Mouse (Mus musculus): ENCODE results near the gene 1110051M20Rik. TPM values are rescaled to one million over a fixed set of nuclear protein-coding genes. Genes with fewer than 3 reads are reported as not detected.

Gene 1110051M20Rik
- polyA plus RNA-seq, 1 experiment from 2014 or later = 42.3 TPM

GRCm38 (mm10) chr2:91412361-91412760, 32.1 kb downstream of the 1110051M20Rik start:
- Histone ChIP-seq H3K4me3 (replicated peaks; ENCODE audit: low read length) (no peak overlapping the region), H3K36me3 (ENCODE audit: control insufficient read depth, insufficient read depth, low read length) (no peaks in the 10 kb centered on the region), H3K9me3 (replicated peaks; ENCODE audit: control insufficient read depth, low read length) (no peaks in the 10 kb centered on the region), H3K9ac (ENCODE audit: low read length) (no peak overlapping the region), H3K4me1 (ENCODE audit: control insufficient read depth, insufficient read depth, low read length) (no peaks in the 10 kb centered on the region), H3K4me2 (ENCODE audit: low read depth, low read length) (no peak overlapping the region), H3K27me3 (ENCODE audit: control insufficient read depth, insufficient read depth, low read length) (no peaks in the 10 kb centered on the region), H3K27ac (ENCODE audit: low read length) (no peak overlapping the region)
- 67% methylated on average over 5 of the region's 5 CpGs for WGBS
- ATAC-seq (ENCODE audit: insufficient read depth, low FRiP score) = no peak

DNA sequence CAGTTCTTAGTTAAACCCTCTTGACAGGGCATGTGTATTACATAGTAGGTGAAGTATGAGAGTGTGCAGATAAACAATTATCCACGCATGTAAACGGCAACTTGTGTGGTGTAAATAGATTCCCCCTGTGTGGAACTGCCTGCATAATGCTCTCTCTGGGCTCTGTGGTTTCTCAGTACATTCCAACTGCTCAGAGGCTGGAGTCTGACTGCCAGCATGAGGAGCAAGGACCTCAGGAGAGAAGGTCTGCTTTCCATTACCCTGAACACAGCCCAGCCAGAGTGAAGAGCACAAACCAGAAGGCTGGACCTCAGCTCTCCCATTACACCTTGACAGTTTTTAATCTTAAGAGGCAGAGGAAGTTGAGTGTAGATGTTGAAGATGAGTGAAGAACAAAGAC, 33.0 kb downstream of the 1110051M20Rik start:
- no peaks in the 10 kb centered on the region for H3K27me3 ChIP-seq (ENCODE audit: control insufficient read depth, insufficient read depth, low read length)
- ATAC-seq (ENCODE audit: insufficient read depth, low FRiP score) = no peak
- no peaks in the 10 kb centered on the region for H3K36me3 ChIP-seq (ENCODE audit: control insufficient read depth, insufficient read depth, low read length)
- no peak overlapping the region for H3K4me2 ChIP-seq (ENCODE audit: low read depth, low read length)
- WGBS = 70% methylated on average over 2 of the region's 2 CpGs
- no peaks in the 10 kb centered on the region for H3K4me1 ChIP-seq (ENCODE audit: control insufficient read depth, insufficient read depth, low read length)
- H3K4me3 ChIP-seq (replicated peaks; ENCODE audit: low read length) = no peak overlapping the region
- H3K9me3 ChIP-seq (replicated peaks; ENCODE audit: control insufficient read depth, low read length) = no peaks in the 10 kb centered on the region
- H3K9ac ChIP-seq (ENCODE audit: low read length) = no peak overlapping the region
- no peak overlapping the region for H3K27ac ChIP-seq (ENCODE audit: low read length)

- H3K9ac ChIP-seq (ENCODE audit: low read length) = no peak overlapping the region
- no peak for ATAC-seq (ENCODE audit: insufficient read depth, low FRiP score)
- no peaks in the 10 kb centered on the region for H3K9me3 ChIP-seq (replicated peaks; ENCODE audit: control insufficient read depth, low read length)
- no peaks in the 10 kb centered on the region for H3K4me1 ChIP-seq (ENCODE audit: control insufficient read depth, insufficient read depth, low read length)
- H3K27me3 ChIP-seq (ENCODE audit: control insufficient read depth, insufficient read depth, low read length) = no peaks in the 10 kb centered on the region
- 73% methylated on average over 2 of the region's 2 CpGs for WGBS
- no peak overlapping the region for H3K4me2 ChIP-seq (ENCODE audit: low read depth, low read length)
- no peak overlapping the region for H3K4me3 ChIP-seq (replicated peaks; ENCODE audit: low read length)
- no peak overlapping the region for H3K27ac ChIP-seq (ENCODE audit: low read length)
- no peaks in the 10 kb centered on the region for H3K36me3 ChIP-seq (ENCODE audit: control insufficient read depth, insufficient read depth, low read length)
These were observed 36.5 kb downstream of the 1110051M20Rik start for GRCm38 (mm10) chr2:91408031-91408430.

- no peak overlapping the region for H3K27ac ChIP-seq (ENCODE audit: low read length)
- H3K9me3 ChIP-seq (replicated peaks; ENCODE audit: control insufficient read depth, low read length) = no peaks in the 10 kb centered on the region
- H3K9ac ChIP-seq (ENCODE audit: low read length) = no peak overlapping the region
- 79% methylated on average over 4 of the region's 4 CpGs for WGBS
- no peak overlapping the region for H3K4me3 ChIP-seq (replicated peaks; ENCODE audit: low read length)
- H3K4me1 ChIP-seq (ENCODE audit: control insufficient read depth, insufficient read depth, low read length) = no peaks in the 10 kb centered on the region
- no peak for ATAC-seq (ENCODE audit: insufficient read depth, low FRiP score)
- no peak overlapping the region for H3K4me2 ChIP-seq (ENCODE audit: low read depth, low read length)
- no peaks in the 10 kb centered on the region for H3K36me3 ChIP-seq (ENCODE audit: control insufficient read depth, insufficient read depth, low read length)
- H3K27me3 ChIP-seq (ENCODE audit: control insufficient read depth, insufficient read depth, low read length) = no peaks in the 10 kb centered on the region
These were observed 39.4 kb downstream of the 1110051M20Rik start for GRCm38 (mm10) chr2:91405071-91405470.

GRCm38 (mm10) chr2:91399727-91400126, 44.8 kb downstream of the 1110051M20Rik start:
- Histone ChIP-seq H3K4me3 (replicated peaks; ENCODE audit: low read length) (no peak overlapping the region), H3K27ac (ENCODE audit: low read length) (no peak overlapping the region), H3K4me1 (ENCODE audit: control insufficient read depth, insufficient read depth, low read length) (no peaks in the 10 kb centered on the region), H3K9ac (ENCODE audit: low read length) (no peak overlapping the region), H3K4me2 (ENCODE audit: low read depth, low read length) (no peak overlapping the region), H3K9me3 (replicated peaks; ENCODE audit: control insufficient read depth, low read length) (no peaks in the 10 kb centered on the region), H3K36me3 (ENCODE audit: control insufficient read depth, insufficient read depth, low read length) (no peaks in the 10 kb centered on the region), H3K27me3 (ENCODE audit: control insufficient read depth, insufficient read depth, low read length) (no peaks in the 10 kb centered on the region)
- WGBS = 62% methylated on average over 2 of the region's 2 CpGs
- ATAC-seq (ENCODE audit: insufficient read depth, low FRiP score) = no peak

GRCm38 (mm10) chr2:91399168-91399567, 45.3 kb downstream of the 1110051M20Rik start:
- Histone ChIP-seq H3K9me3 (replicated peaks; ENCODE audit: control insufficient read depth, low read length) (no peaks in the 10 kb centered on the region), H3K4me2 (ENCODE audit: low read depth, low read length) (no peak overlapping the region), H3K9ac (ENCODE audit: low read length) (no peak overlapping the region), H3K36me3 (ENCODE audit: control insufficient read depth, insufficient read depth, low read length) (no peaks in the 10 kb centered on the region), H3K27me3 (ENCODE audit: control insufficient read depth, insufficient read depth, low read length) (no peaks in the 10 kb centered on the region), H3K27ac (ENCODE audit: low read length) (no peak overlapping the region), H3K4me3 (replicated peaks; ENCODE audit: low read length) (no peak overlapping the region), H3K4me1 (ENCODE audit: control insufficient read depth, insufficient read depth, low read length) (no peaks in the 10 kb centered on the region)
- 53% methylated on average over 3 of the region's 3 CpGs for WGBS
- ATAC-seq (ENCODE audit: insufficient read depth, low FRiP score) = no peak

DNA sequence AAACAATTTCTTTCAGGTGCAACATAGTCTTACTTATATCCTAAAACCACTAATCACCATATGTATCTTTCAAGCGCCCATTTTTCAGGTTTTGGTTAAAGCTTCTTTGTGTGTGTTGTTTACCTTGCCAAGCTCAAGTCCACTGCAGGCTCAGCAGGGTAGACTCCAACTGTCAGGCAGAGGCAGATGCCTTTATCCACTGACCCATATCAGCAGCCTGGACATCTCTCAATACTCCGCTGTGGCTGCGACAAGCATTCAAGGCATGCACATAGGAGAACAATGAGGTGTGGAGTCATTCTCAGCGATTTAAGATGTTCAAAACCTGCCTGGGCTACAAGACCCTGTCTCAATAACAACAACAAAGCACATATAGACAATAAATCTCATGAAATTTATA, 50.4 kb downstream of the 1110051M20Rik start:
- Histone ChIP-seq H3K4me2 (ENCODE audit: low read depth, low read length) (no peak overlapping the region), H3K4me3 (replicated peaks; ENCODE audit: low read length) (no peak overlapping the region), H3K36me3 (ENCODE audit: control insufficient read depth, insufficient read depth, low read length) (no peaks in the 10 kb centered on the region), H3K9me3 (replicated peaks; ENCODE audit: control insufficient read depth, low read length) (no peaks in the 10 kb centered on the region), H3K27ac (ENCODE audit: low read length) (no peak overlapping the region), H3K9ac (ENCODE audit: low read length) (no peak overlapping the region), H3K4me1 (ENCODE audit: control insufficient read depth, insufficient read depth, low read length) (no peaks in the 10 kb centered on the region), H3K27me3 (ENCODE audit: control insufficient read depth, insufficient read depth, low read length) (no peaks in the 10 kb centered on the region)
- ATAC-seq (ENCODE audit: insufficient read depth, low FRiP score) = no peak
- WGBS = 81% methylated on average over 4 of the region's 4 CpGs

GRCm38 (mm10) chr2:91388738-91389137, 55.8 kb downstream of the 1110051M20Rik start:
- no peak overlapping the region for H3K9ac ChIP-seq (ENCODE audit: low read length)
- H3K36me3 ChIP-seq (ENCODE audit: control insufficient read depth, insufficient read depth, low read length) = no peaks in the 10 kb centered on the region
- H3K4me1 ChIP-seq (ENCODE audit: control insufficient read depth, insufficient read depth, low read length) = 0 out of 2 replicates have a peak, but pooled peaks cover 6% of the 10 kb centered on the region
- H3K27me3 ChIP-seq (ENCODE audit: control insufficient read depth, insufficient read depth, low read length) = no peaks in the 10 kb centered on the region
- no peaks in the 10 kb centered on the region for H3K9me3 ChIP-seq (replicated peaks; ENCODE audit: control insufficient read depth, low read length)
- H3K4me3 ChIP-seq (replicated peaks; ENCODE audit: low read length) = no peak overlapping the region
- no peak overlapping the region for H3K4me2 ChIP-seq (ENCODE audit: low read depth, low read length)
- 52% methylated on average over 3 of the region's 3 CpGs for WGBS
- H3K27ac ChIP-seq (ENCODE audit: low read length) = no peak overlapping the region
- ATAC-seq (ENCODE audit: insufficient read depth, low FRiP score) = no peak

DNA sequence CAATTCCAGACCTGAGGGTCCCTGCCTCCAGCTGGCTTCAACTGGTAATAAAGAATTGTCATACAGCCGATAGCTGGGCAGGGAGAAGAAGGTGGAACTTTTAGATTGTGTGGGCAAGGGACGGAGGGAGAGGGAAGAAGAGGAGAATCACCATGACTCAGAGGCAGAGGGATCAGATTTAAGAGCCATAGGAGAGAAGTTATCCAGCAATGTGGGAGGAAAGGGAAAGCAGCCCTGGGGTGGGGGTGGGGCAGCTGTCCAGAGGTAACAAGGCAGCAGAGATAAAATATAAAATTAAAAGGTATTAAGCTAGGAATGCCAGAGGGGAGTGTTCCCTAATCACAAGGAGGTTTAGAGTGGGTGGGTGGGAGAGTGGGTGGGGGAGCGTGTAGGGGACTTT, 56.2 kb downstream of the 1110051M20Rik start:
- H3K4me3 ChIP-seq (replicated peaks; ENCODE audit: low read length) = no peak overlapping the region
- no peaks in the 10 kb centered on the region for H3K9me3 ChIP-seq (replicated peaks; ENCODE audit: control insufficient read depth, low read length)
- no peak overlapping the region for H3K4me2 ChIP-seq (ENCODE audit: low read depth, low read length)
- ATAC-seq (ENCODE audit: insufficient read depth, low FRiP score) = no peak
- no peaks in the 10 kb centered on the region for H3K27me3 ChIP-seq (ENCODE audit: control insufficient read depth, insufficient read depth, low read length)
- WGBS = 51% methylated on average over 3 of the region's 3 CpGs
- H3K27ac ChIP-seq (ENCODE audit: low read length) = no peak overlapping the region
- H3K9ac ChIP-seq (ENCODE audit: low read length) = no peak overlapping the region
- 0 out of 2 replicates have a peak, but pooled peaks cover 6% of the 10 kb centered on the region for H3K4me1 ChIP-seq (ENCODE audit: control insufficient read depth, insufficient read depth, low read length)
- no peaks in the 10 kb centered on the region for H3K36me3 ChIP-seq (ENCODE audit: control insufficient read depth, insufficient read depth, low read length)
